Mouse (Mus musculus) MEL (cell line): ENCODE measurements around the gene Mast1. TPM values are rescaled to one million over a fixed set of nuclear protein-coding genes. Genes with fewer than 3 reads are reported as not detected.

Experiments used
- CHD2 ChIP-seq: IDR thresholded peaks from 2 replicates; pipeline ENCODE4 v1.6.1; 2011; ENCODE audit warnings: low read length, improper control_type of control experiment
- CTCF ChIP-seq, 3 experiments: IDR thresholded peaks in 2 of 3; conservative IDR thresholded peaks in 1 of 3; 2 replicates each; pipeline ENCODE4 v1.5.1; 2011 to 2012; ENCODE audit warnings: low read length in 3 of 3, low read depth in 2 of 3, mild to moderate bottlenecking in 2 of 3, improper control_type of control experiment in 1 of 3, inconsistent platforms in 1 of 3, mixed read lengths in 1 of 3, moderate library complexity in 1 of 3; ENCODE audit not compliant: control insufficient read depth in 1 of 3, insufficient read depth in 1 of 3, poor library complexity in 1 of 3, severe bottlenecking in 1 of 3
- MAX ChIP-seq: IDR thresholded peaks from 2 replicates; pipeline ENCODE4 v1.6.1; 2011; ENCODE audit warnings: low read length, improper control_type of control experiment
- MAZ ChIP-seq: IDR thresholded peaks from 2 replicates; pipeline ENCODE4 v1.6.1; 2012; ENCODE audit warnings: low read depth, mild to moderate bottlenecking, inconsistent platforms, low read length, improper control_type of control experiment
- MYC ChIP-seq: IDR thresholded peaks from 2 replicates; pipeline ENCODE4 v1.6.1; 2011; ENCODE audit warnings: low read depth, mild to moderate bottlenecking, low read length, improper control_type of control experiment, moderate library complexity
- RAD21 ChIP-seq: IDR thresholded peaks from 2 replicates; pipeline ENCODE4 v1.6.1; 2011; ENCODE audit warnings: mild to moderate bottlenecking, low read depth, low read length, improper control_type of control experiment
- SIN3A ChIP-seq: IDR thresholded peaks from 2 replicates; pipeline ENCODE4 v1.6.1; 2012; ENCODE audit warnings: low read length, improper control_type of control experiment, inconsistent platforms
- polyA plus RNA-seq, 2 experiments: library from polyadenylated mRNA; stranded (reverse) in 1 of 2; unstranded in 1 of 2; fragments of >175 nt in 1 of 2; fragments of >200 nt in 1 of 2; gene quantifications; 2 replicates each; pipeline versions ENCODE4 v1.2.1 to v1.2.4; 2012; ENCODE audit warnings: low replicate concordance in 2 of 2, low read depth in 1 of 2; ENCODE audit not compliant: insufficient read length in 2 of 2, insufficient read depth in 1 of 2, missing spikeins in 1 of 2
- total RNA-seq: library from RNA; depleted of rRNA; stranded (reverse); fragments of 300-350 nt; gene quantifications from 2 replicates; pipeline ENCODE4 v1.2.3, GENCODE M21; 2012; rRNA removed

Gene Mast1
- total and polyA plus RNA-seq, 3 experiments, result 0.77 to 4.5 TPM; not detected in 1

GRCm38 (mm10) chr8:84871376-84872308 is 65.5 kb downstream of the Mast1 start, which contains the start of gene Syce2 (continued):
- TF ChIP-seq RAD21 (peak; percentile 52), MYC (0 out of 2 replicates have a peak, but pooled peaks have one; percentile 22), MAX (peak; percentile 76), SIN3A (no peak), CHD2 (no peak), CTCF (IDR thresholded peaks at IDR 0.05 in 2 of 3, conservative IDR thresholded peaks at IDR 0.05 in 1 of 3; ENCODE audit: control insufficient read depth in 1 of 3, insufficient read depth in 1 of 3, low read depth in 2 of 3, low read length in 3 of 3, poor library complexity in 1 of 3, severe bottlenecking in 1 of 3) (peak; percentile 14 to 53 (median 46); a peak in 5 of 6 replicates), MAZ (peak; percentile 84; the same call in 1 of the 2 replicates)

Other genes starting within 250 kb of the Mast1 start
Only the 30 nearest of the 31 such genes appear.
- gene Lyl1, start 235.9 kb downstream of the Mast1 start, total RNA-seq, result 75.5 and 88.7 TPM in 2 replicates
- 100 to 1,000 TPM; 136 to 149 TPM for gene Lyl1, start 235.9 kb downstream of the Mast1 start, polyA plus RNA-seq
- gene G430095P16Rik, start 214.4 kb downstream of the Mast1 start, total RNA-seq, result 5.6 and 7.9 TPM in 2 replicates
- 10 to 100 TPM in 1 of 2 experiments, not detected in 1; 17.1 TPM for gene G430095P16Rik, start 214.4 kb downstream of the Mast1 start, polyA plus RNA-seq
- gene Nfix, start 137.0 kb downstream of the Mast1 start, total RNA-seq, result 11.3 and 14.4 TPM in 2 replicates
- gene Nfix, start 137.0 kb downstream of the Mast1 start, polyA plus RNA-seq, result 10 to 100 TPM in 1 of 2 experiments, not detected in 1; 29.1 TPM
- 1.4 and 1.7 TPM in 2 replicates for gene Dand5, start 114.5 kb downstream of the Mast1 start, total RNA-seq
- gene Dand5, start 114.5 kb downstream of the Mast1 start, polyA plus RNA-seq, result 1 to 10 TPM in 1 of 2 experiments, not detected in 1; 2.2 TPM
- 47.5 and 51.8 TPM in 2 replicates for gene Gadd45gip1, start 105.8 kb downstream of the Mast1 start, total RNA-seq
- gene Gadd45gip1, start 105.8 kb downstream of the Mast1 start, polyA plus RNA-seq, result 10 to 100 TPM in 1 of 2 experiments, not detected in 1; 62.9 TPM
- gene Rad23a, start 96.7 kb downstream of the Mast1 start, total RNA-seq, result 62.6 and 66.7 TPM in 2 replicates
- gene Rad23a, start 96.7 kb downstream of the Mast1 start, polyA plus RNA-seq, result 100 to 1,000 TPM in 1 of 2 experiments, not detected in 1; 155 TPM
- gene Calr, start 90.4 kb downstream of the Mast1 start, total RNA-seq, result 550 and 567 TPM in 2 replicates
- gene Calr, start 90.4 kb downstream of the Mast1 start, polyA plus RNA-seq, result 1,000 to 10,000 TPM in 1 of 2 experiments, not detected in 1; 1,110 TPM
- gene Farsa, start 80.4 kb downstream of the Mast1 start, total RNA-seq, result 205 and 245 TPM in 2 replicates
- gene Farsa, start 80.4 kb downstream of the Mast1 start, polyA plus RNA-seq, result 100 to 1,000 TPM; 152 to 295 TPM
- 60.6 and 75.5 TPM in 2 replicates for gene Syce2, start 65.2 kb downstream of the Mast1 start, total RNA-seq
- 100 to 1,000 TPM in 1 of 2 experiments, not detected in 1; 115 TPM for gene Syce2, start 65.2 kb downstream of the Mast1 start, polyA plus RNA-seq
- gene Gcdh, start 43.4 kb downstream of the Mast1 start, total RNA-seq, result 9.7 and 10.7 TPM in 2 replicates
- gene Gcdh, start 43.4 kb downstream of the Mast1 start, polyA plus RNA-seq, result 10 to 100 TPM in 1 of 2 experiments, not detected in 1; 17.3 TPM
- gene Klf1, start 35.4 kb downstream of the Mast1 start, total RNA-seq, result 178 and 234 TPM in 2 replicates
- gene Klf1, start 35.4 kb downstream of the Mast1 start, polyA plus RNA-seq, result 100 to 1,000 TPM in 1 of 2 experiments, not detected in 1; 262 TPM
- 53.7 and 62.3 TPM in 2 replicates for gene Dnase2a, start 28.8 kb downstream of the Mast1 start, total RNA-seq
- 10 to 100 TPM in 1 of 2 experiments, not detected in 1; 83.4 TPM for gene Dnase2a, start 28.8 kb downstream of the Mast1 start, polyA plus RNA-seq
- gene Rtbdn, start 9.6 kb upstream of the Mast1 start, total RNA-seq, result 0.08 TPM in 1 of 2 replicates, not detected in the other
- gene Rtbdn, start 9.6 kb upstream of the Mast1 start, polyA plus RNA-seq, result under 1 TPM in 1 of 2 experiments, not detected in 1; 0.11 TPM
- gene Gm49661, start 32.1 kb upstream of the Mast1 start, total RNA-seq, result 3.9 and 4.7 TPM in 2 replicates
- gene Gm49661, start 32.1 kb upstream of the Mast1 start, polyA plus RNA-seq, result not detected
- gene Prdx2, start 32.2 kb upstream of the Mast1 start, total RNA-seq, result 502 and 643 TPM in 2 replicates
- 100 to 1,000 TPM; 679 to 773 TPM for gene Prdx2, start 32.2 kb upstream of the Mast1 start, polyA plus RNA-seq
- 105 TPM in 2 replicates for gene Rnaseh2a, start 32.4 kb upstream of the Mast1 start, total RNA-seq
- 100 to 1,000 TPM in 1 of 2 experiments, not detected in 1; 109 TPM for gene Rnaseh2a, start 32.4 kb upstream of the Mast1 start, polyA plus RNA-seq
- gene Junb, start 41.4 kb upstream of the Mast1 start, total RNA-seq, result 49.6 and 72.7 TPM in 2 replicates
- gene Junb, start 41.4 kb upstream of the Mast1 start, polyA plus RNA-seq, result 10 to 100 TPM in 1 of 2 experiments, not detected in 1; 41.6 TPM
- gene Hook2, start 53.2 kb upstream of the Mast1 start, total RNA-seq, result 10.5 and 11.5 TPM in 2 replicates
- 10 to 100 TPM in 1 of 2 experiments, not detected in 1; 17.5 TPM for gene Hook2, start 53.2 kb upstream of the Mast1 start, polyA plus RNA-seq
- 0.04 TPM in 1 of 2 replicates, not detected in the other for gene Best2, start 77.2 kb upstream of the Mast1 start, total RNA-seq
- under 1 TPM in 1 of 2 experiments, not detected in 1; 0.13 TPM for gene Best2, start 77.2 kb upstream of the Mast1 start, polyA plus RNA-seq
- gene Asna1, start 87.9 kb upstream of the Mast1 start, total RNA-seq, result 115 and 132 TPM in 2 replicates
- 100 to 1,000 TPM in 1 of 2 experiments, not detected in 1; 192 TPM for gene Asna1, start 87.9 kb upstream of the Mast1 start, polyA plus RNA-seq
- gene Trir, start 89.5 kb upstream of the Mast1 start, total RNA-seq, result 224 and 264 TPM in 2 replicates
- 100 to 1,000 TPM; 283 to 442 TPM for gene Trir, start 89.5 kb upstream of the Mast1 start, polyA plus RNA-seq
- 55.6 and 62.3 TPM in 2 replicates for gene Tnpo2, start 99.6 kb upstream of the Mast1 start, total RNA-seq
- 10 to 100 TPM; 29.2 to 86.8 TPM for gene Tnpo2, start 99.6 kb upstream of the Mast1 start, polyA plus RNA-seq
- 6.5 and 10.6 TPM in 2 replicates for gene Fbxw9, start 122.7 kb upstream of the Mast1 start, total RNA-seq
- 10 to 100 TPM in 1 of 2 experiments, not detected in 1; 13.9 TPM for gene Fbxw9, start 122.7 kb upstream of the Mast1 start, polyA plus RNA-seq
- not detected in 2 replicates for gene Gm5741, start 130.6 kb upstream of the Mast1 start, total RNA-seq
- gene Gm5741, start 130.6 kb upstream of the Mast1 start, polyA plus RNA-seq, result 1 to 10 TPM in 1 of 2 experiments, not detected in 1; 1.0 TPM
- gene Dhps, start 134.4 kb upstream of the Mast1 start, total RNA-seq, result 42.5 and 44.6 TPM in 2 replicates
- 10 to 100 TPM in 1 of 2 experiments, not detected in 1; 68.3 TPM for gene Dhps, start 134.4 kb upstream of the Mast1 start, polyA plus RNA-seq
- gene Wdr83os, start 143.4 kb upstream of the Mast1 start, total RNA-seq, result 25.5 and 26.2 TPM in 2 replicates
- gene Wdr83os, start 143.4 kb upstream of the Mast1 start, polyA plus RNA-seq, result 100 to 1,000 TPM in 1 of 2 experiments, not detected in 1; 143 TPM
- 27.0 and 29.5 TPM in 2 replicates for gene Wdr83, start 143.9 kb upstream of the Mast1 start, total RNA-seq
- 10 to 100 TPM in 1 of 2 experiments, not detected in 1; 58.4 TPM for gene Wdr83, start 143.9 kb upstream of the Mast1 start, polyA plus RNA-seq
- 10.8 and 11.5 TPM in 2 replicates for gene Man2b1, start 145.9 kb upstream of the Mast1 start, total RNA-seq
- gene Man2b1, start 145.9 kb upstream of the Mast1 start, polyA plus RNA-seq, result 10 to 100 TPM in 1 of 2 experiments, not detected in 1; 24.7 TPM
- gene Zfp791, start 185.7 kb upstream of the Mast1 start, total RNA-seq, result not detected in 2 replicates
- gene Zfp791, start 185.7 kb upstream of the Mast1 start, polyA plus RNA-seq, result under 1 TPM in 1 of 2 experiments, not detected in 1; 0.03 TPM
- not detected in 2 replicates for gene Cks1brt, start 214.6 kb upstream of the Mast1 start, total RNA-seq
- gene Cks1brt, start 214.6 kb upstream of the Mast1 start, polyA plus RNA-seq, result not detected